Mouse (Mus musculus) ES-Bruce4 (cell line): ENCODE results near the gene Ulk2. TPM values are rescaled to one million over a fixed set of nuclear protein-coding genes. Genes with fewer than 3 reads are reported as not detected.

ENCODE experiments used
- H3K27ac ChIP-seq: 2 replicates; pipeline ENCODE4 v1.5.1; 2012; ENCODE audit warnings: low read length, inconsistent platforms; ENCODE audit not compliant: insufficient read depth
- H3K27me3 ChIP-seq: 2 replicates; pipeline ENCODE4 v1.6.1; 2012; ENCODE audit warnings: mild to moderate bottlenecking, low read length, inconsistent platforms; ENCODE audit not compliant: control insufficient read depth, poor library complexity, insufficient read depth, severe bottlenecking
- H3K36me3 ChIP-seq: 2 replicates; pipeline ENCODE4 v1.6.1; 2012; ENCODE audit warnings: inconsistent platforms, mild to moderate bottlenecking, low read length, moderate library complexity; ENCODE audit not compliant: control insufficient read depth, poor library complexity, insufficient read depth, severe bottlenecking
- H3K4me1 ChIP-seq: one replicate; pipeline ENCODE4 v1.8.1; 2011; ENCODE audit warnings: low read length; ENCODE audit not compliant: control insufficient read depth, insufficient read depth
- H3K4me3 ChIP-seq: 2 replicates; pipeline ENCODE4 v1.5.1; 2011; ENCODE audit warnings: low read depth, mild to moderate bottlenecking, low read length
- H3K9ac ChIP-seq: 2 replicates; pipeline ENCODE4 v1.6.1; 2012; ENCODE audit warnings: low read depth, mild to moderate bottlenecking, inconsistent platforms; ENCODE audit not compliant: poor library complexity, severe bottlenecking
- H3K9me3 ChIP-seq: replicated peaks from 2 replicates; pipeline ENCODE4 v1.6.1; 2012; ENCODE audit warnings: mild to moderate bottlenecking, low read length, inconsistent platforms; ENCODE audit not compliant: control insufficient read depth, poor library complexity, insufficient read depth, severe bottlenecking
- CTCF ChIP-seq: IDR thresholded peaks from one replicate; pipeline ENCODE4 v1.8.1; 2011; ENCODE audit warnings: low read depth, low read length
- EP300 ChIP-seq: IDR thresholded peaks from 2 replicates; pipeline ENCODE4 v1.6.1; 2011; ENCODE audit warnings: low read depth, low read length; ENCODE audit not compliant: insufficient read depth
- POLR2A ChIP-seq: IDR thresholded peaks from one replicate; pipeline ENCODE4 v1.8.1; 2011; ENCODE audit warnings: low read length; ENCODE audit not compliant: insufficient read depth
- polyA plus RNA-seq: library from polyadenylated mRNA; stranded (reverse); fragments of >200 nt; gene quantifications from 2 replicates; pipeline ENCODE4 v1.2.4, GENCODE M21; 2011; ENCODE audit warnings: low read depth; ENCODE audit not compliant: missing spikeins, insufficient read depth, insufficient read length

Ulk2 gene
- polyA plus RNA-seq, 1 experiment = 10.8 TPM

- no peaks in the 10 kb centered on the region for H3K9me3 ChIP-seq
- no peak for TF ChIP-seq CTCF
- TF ChIP-seq POLR2A = no peak
- no peak for TF ChIP-seq EP300
- H3K27me3 ChIP-seq = no peaks in the 10 kb centered on the region
- H3K9ac ChIP-seq = no peak overlapping the region
- H3K4me3 ChIP-seq = no peak overlapping the region
- H3K4me1 ChIP-seq = no peaks in the 10 kb centered on the region
- H3K36me3 ChIP-seq = no peaks in the 10 kb centered on the region
- H3K27ac ChIP-seq = no peak overlapping the region
These were observed 80.2 kb downstream of the Ulk2 start for GRCm38 (mm10) chr11:61774551-61775149.

GRCm38 (mm10) chr11:61761584-61762407 is 93.1 kb downstream of the Ulk2 start, which contains the start of gene Prpsap2:
Prpsap2 (minus strand) TSS chr11:61762088.
- no peak for TF ChIP-seq EP300
- TF ChIP-seq POLR2A = no peak
- no peak for TF ChIP-seq CTCF
- no peaks in the 10 kb centered on the region for H3K9me3 ChIP-seq
- H3K9ac ChIP-seq = peak within 1 kb of the TSS; percentile 78
- peak within 1 kb of the TSS; percentile 69 for H3K4me3 ChIP-seq
- H3K4me1 ChIP-seq = no peaks in the 10 kb centered on the region
- no peak within 1 kb of the TSS for H3K27ac ChIP-seq
- H3K36me3 ChIP-seq = 0 out of 2 replicates have a peak, but pooled peaks cover 2% of the 10 kb centered on the region
- no peaks in the 10 kb centered on the region for H3K27me3 ChIP-seq

DNA sequence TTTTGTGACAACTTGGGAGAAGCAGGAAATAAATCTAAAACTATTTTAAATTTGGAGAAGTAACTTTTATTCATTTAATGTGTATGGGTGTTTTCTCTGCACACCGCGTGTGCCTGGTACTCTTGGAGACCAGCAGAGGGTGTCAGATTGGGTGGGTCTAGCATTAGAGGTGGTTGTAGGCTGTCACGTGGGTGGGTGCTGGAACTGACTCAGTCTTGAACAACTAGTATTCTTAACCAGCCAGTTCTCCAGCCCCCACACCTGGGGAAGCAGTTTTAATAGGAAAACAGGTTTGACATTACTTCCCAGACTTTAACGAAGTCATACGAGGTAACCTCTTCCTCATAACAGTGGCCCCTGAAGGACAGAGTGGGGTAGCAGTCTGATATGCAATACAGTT is 94.4 kb downstream of the Ulk2 start:
- no peak overlapping the region for H3K9ac ChIP-seq
- H3K27me3 ChIP-seq = no peaks in the 10 kb centered on the region
- H3K4me1 ChIP-seq = no peaks in the 10 kb centered on the region
- no peak overlapping the region for H3K27ac ChIP-seq
- H3K9me3 ChIP-seq = no peaks in the 10 kb centered on the region
- no peak overlapping the region for H3K4me3 ChIP-seq
- peaks cover 8% of the 10 kb centered on the region; the same call in 1 of the 2 replicates for H3K36me3 ChIP-seq
- TF ChIP-seq CTCF (peak; percentile 36), POLR2A (no peak)

DNA sequence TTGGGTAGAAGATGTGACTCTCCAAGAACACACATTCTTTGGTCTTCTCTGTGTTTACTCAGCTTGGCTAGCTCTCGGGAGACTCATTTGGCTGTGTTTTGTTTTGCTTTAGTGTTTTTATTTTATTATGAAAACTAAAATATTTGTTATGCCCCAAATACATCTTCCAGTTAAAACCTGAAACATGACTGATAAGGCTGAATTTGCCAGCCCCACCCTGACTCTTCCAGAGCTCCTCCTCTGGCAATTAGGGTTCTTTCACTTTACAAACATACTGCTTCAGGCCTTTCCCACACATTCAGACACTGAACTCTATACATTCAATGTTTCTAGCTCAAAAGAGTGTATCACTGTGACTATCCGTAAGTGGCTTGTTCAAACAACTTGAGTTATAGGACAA is 97.7 kb downstream of the Ulk2 start:
- Histone ChIP-seq H3K27ac (no peak overlapping the region), H3K27me3 (no peaks in the 10 kb centered on the region), H3K4me3 (no peak overlapping the region), H3K9ac (no peak overlapping the region), H3K4me1 (no peaks in the 10 kb centered on the region), H3K9me3 (no peaks in the 10 kb centered on the region), H3K36me3 (peaks cover 24% of the 10 kb centered on the region)
- TF ChIP-seq EP300 = no peak
- no peak for TF ChIP-seq POLR2A
- no peak for TF ChIP-seq CTCF

GRCm38 (mm10) chr11:61751612-61752011 is 103.3 kb downstream of the Ulk2 start:
- Histone ChIP-seq H3K9ac (no peak overlapping the region), H3K27ac (no peak overlapping the region), H3K4me1 (no peaks in the 10 kb centered on the region), H3K27me3 (no peaks in the 10 kb centered on the region), H3K4me3 (no peak overlapping the region), H3K9me3 (no peaks in the 10 kb centered on the region), H3K36me3 (peaks cover 49% of the 10 kb centered on the region)
- TF ChIP-seq CTCF (peak; percentile 52), EP300 (no peak)

DNA sequence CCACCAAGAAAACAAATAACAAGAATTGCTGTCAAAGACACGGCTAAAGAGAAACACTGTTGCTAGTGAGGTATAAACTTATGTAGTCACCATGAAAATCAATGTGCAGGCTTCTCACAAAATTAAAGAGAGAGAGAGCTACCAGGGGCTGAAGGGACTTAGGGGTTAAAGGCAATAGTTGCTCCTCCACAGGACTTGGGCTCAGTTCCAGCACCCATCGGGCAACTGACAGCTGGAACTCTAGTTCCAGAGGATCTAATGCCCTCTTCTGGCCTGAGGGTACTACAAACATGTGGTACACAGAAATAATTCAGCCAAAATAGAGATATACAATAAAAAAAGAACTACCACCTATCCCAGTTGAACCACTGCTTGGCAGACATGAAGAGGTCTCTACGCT is 107.7 kb downstream of the Ulk2 start:
- H3K36me3 ChIP-seq = peaks cover 42% of the 10 kb centered on the region
- no peak overlapping the region for H3K9ac ChIP-seq
- TF ChIP-seq EP300 (no peak), CTCF (no peak)

More for the DNA sequence above, 107.7 kb downstream of the Ulk2 start:
- Histone ChIP-seq H3K27ac (no peak overlapping the region), H3K9me3 (no peaks in the 10 kb centered on the region), H3K4me3 (no peak overlapping the region), H3K27me3 (no peaks in the 10 kb centered on the region), H3K4me1 (no peaks in the 10 kb centered on the region)
